ENCODE assay signal across 9 mouse cellular contexts in the genomic region with DNA sequence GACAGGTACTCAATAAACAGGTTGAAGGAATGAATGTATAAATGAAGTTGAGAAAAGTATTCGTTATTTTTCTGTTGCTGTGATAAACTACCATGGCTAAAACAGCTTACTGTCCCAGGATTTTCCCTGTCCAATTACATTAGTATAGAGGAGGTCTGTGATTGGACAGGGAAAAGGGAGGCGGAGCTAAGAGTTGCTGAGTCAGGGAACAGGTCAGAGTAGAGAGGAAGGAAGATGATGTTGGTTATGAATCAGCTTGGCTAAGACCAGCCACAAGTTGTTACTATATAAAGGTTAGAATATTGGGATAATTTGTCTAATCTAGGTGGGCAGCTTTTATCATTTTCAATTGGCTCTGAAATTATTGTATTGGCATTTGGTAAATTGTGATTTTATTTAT. TPM values are rescaled to one million over a fixed set of nuclear protein-coding genes. Genes with fewer than 3 reads are reported as not detected.
DNase-seq lines count a peak whose midpoint lies in the region; ATAC-seq lines count a peak whose summit lies in the region.
"Had no signal": no experiment of that assay in that cellular context is flagged by ENCODE, and none has a peak within 500 bp of the region (broad histone marks: within the 10 kb centered on the region; RNA-seq: fewer than 3 reads in every experiment).

No protein-coding gene starts in this region.

- DNase-seq in forebrain, embryonic 14.5 days (ENCODE audit: low spot score), result peak; percentile 14
- no peak for DNase-seq in forebrain, embryonic 11.5 days (ENCODE audit: low spot score)
- DNase-seq in urinary bladder, postnatal 4 days (ENCODE audit: low spot score in 2 of 2), result peak; percentile 14 to 55
- DNase-seq in urinary bladder, adult 2 months (ENCODE audit: low spot score), result no peak
- DNase-seq in kidney, postnatal 4 days, result peak; percentile 39 to 56
- peak; percentile 35 for DNase-seq in thymus, postnatal 4 days
- no peak for DNase-seq in left cerebral cortex, postnatal 25 days (ENCODE audit: low spot score in 2 of 2)

- no peak for ATAC-seq in forebrain, embryonic 14.5 days
- ATAC-seq in forebrain, embryonic 11.5 days (replicated peaks; ENCODE audit: low FRiP score), result no peak
- no peak for ATAC-seq in inflammation-experienced regulatory T-cells, adult 6 months
- ATAC-seq: forebrain, embryonic 13.5 days had no signal

- no peak overlapping the region for H3K9ac ChIP-seq in forebrain, embryonic 14.5 days (ENCODE audit: low read length)
- H3K9ac ChIP-seq in forebrain, embryonic 11.5 days (ENCODE audit: low read length), result no peak overlapping the region
- H3K9ac ChIP-seq: forebrain, embryonic 13.5 days had no signal

- intact Hi-C loops in left cerebral cortex, postnatal 25 days (cut with DNase I), result no loop called here

- H3K27ac ChIP-seq in forebrain, embryonic 14.5 days (ENCODE audit: low read depth, low read length), result no peak overlapping the region
- no peak overlapping the region for H3K27ac ChIP-seq in forebrain, embryonic 11.5 days (ENCODE audit: low read depth, low read length)
- H3K27ac ChIP-seq: forebrain, embryonic 13.5 days had no signal

- no peak overlapping the region for H3K4me2 ChIP-seq in forebrain, embryonic 14.5 days (ENCODE audit: low read length)
- H3K4me2 ChIP-seq in forebrain, embryonic 11.5 days (ENCODE audit: low read depth, low read length, severe bottlenecking), result no peak overlapping the region
- H3K4me2 ChIP-seq: forebrain, embryonic 13.5 days had no signal

- peaks cover 15% of the 10 kb centered on the region for H3K36me3 ChIP-seq in forebrain, embryonic 14.5 days (ENCODE audit: control insufficient read depth, insufficient read depth, low read length)
- peaks cover 4% of the 10 kb centered on the region; the same call in 1 of the 2 replicates for H3K36me3 ChIP-seq in forebrain, embryonic 11.5 days (ENCODE audit: control insufficient read depth, insufficient read depth, low read length)

- no peaks in the 10 kb centered on the region for H3K27me3 ChIP-seq in forebrain, embryonic 14.5 days (replicated peaks; ENCODE audit: control insufficient read depth, insufficient read depth, low read length)
- no peaks in the 10 kb centered on the region for H3K27me3 ChIP-seq in forebrain, embryonic 11.5 days (ENCODE audit: control insufficient read depth, insufficient read depth, low read length)
- H3K27me3 ChIP-seq: forebrain, embryonic 13.5 days had no signal

- no peak overlapping the region for H3K4me3 ChIP-seq in forebrain, embryonic 14.5 days (ENCODE audit: low read depth, low read length)
- no peak overlapping the region for H3K4me3 ChIP-seq in forebrain, embryonic 11.5 days (ENCODE audit: low read depth, low read length)
- H3K4me3 ChIP-seq: forebrain, embryonic 13.5 days had no signal

- no peaks in the 10 kb centered on the region for H3K4me1 ChIP-seq in forebrain, embryonic 14.5 days (ENCODE audit: control insufficient read depth, insufficient read depth, low read length)
- no peaks in the 10 kb centered on the region for H3K4me1 ChIP-seq in forebrain, embryonic 11.5 days (replicated peaks; ENCODE audit: control insufficient read depth, insufficient read depth, low read length)

- H3K9me3 ChIP-seq in forebrain, embryonic 14.5 days (replicated peaks; ENCODE audit: control insufficient read depth, low read length), result no peaks in the 10 kb centered on the region
- no peaks in the 10 kb centered on the region for H3K9me3 ChIP-seq in forebrain, embryonic 11.5 days (ENCODE audit: control insufficient read depth, low read length)
- H3K9me3 ChIP-seq: forebrain, embryonic 13.5 days had no signal

- 64% methylated on average over 2 of the region's 2 CpGs for WGBS in forebrain, embryonic 14.5 days
- 68% methylated on average over 2 of the region's 2 CpGs for WGBS in forebrain, embryonic 11.5 days

RNA-seq across cellular contexts. Expression of a gene that starts 22.5 kb away (rescaled TPM):
- polyA plus RNA-seq in forebrain, embryonic 14.5 days (2014; fragmentation: Nextera tagmentation; extraction: Ambion mirVana), result 136 and 157 TPM in 2 replicates
- 252 and 255 TPM in 2 replicates for polyA plus RNA-seq in forebrain, embryonic 11.5 days (2014; fragmentation: Nextera tagmentation; extraction: Ambion mirVana)
- polyA plus RNA-seq in urinary bladder, adult 2 months (2012; rRNA removed), result 76.1 and 88.5 TPM in 2 replicates
- total RNA-seq in left cerebral cortex, postnatal 25 days (2021), result 10 to 100 TPM; 67.1 to 71.1 TPM
- polyA plus RNA-seq in inflammation-experienced regulatory T-cells, adult 6 months (2017; shearing (Covaris generic)), result 100 to 1,000 TPM; 141 to 180 (median 169) TPM

RNA-seq across cellular contexts. Expression of a gene that starts 39.9 kb away (rescaled TPM):
- 10.6 and 12.7 TPM in 2 replicates for polyA plus RNA-seq in forebrain, embryonic 14.5 days (2014; fragmentation: Nextera tagmentation; extraction: Ambion mirVana)
- 7.3 and 7.6 TPM in 2 replicates for polyA plus RNA-seq in forebrain, embryonic 11.5 days (2014; fragmentation: Nextera tagmentation; extraction: Ambion mirVana)
- 0.48 and 0.75 TPM in 2 replicates for polyA plus RNA-seq in urinary bladder, adult 2 months (2012; rRNA removed)
- 1 to 10 TPM; 4.9 to 5.0 TPM for total RNA-seq in left cerebral cortex, postnatal 25 days (2021)
- under 1 TPM in 2 of 3 experiments, not detected in 1; 0.11 to 0.34 TPM for polyA plus RNA-seq in inflammation-experienced regulatory T-cells, adult 6 months (2017; shearing (Covaris generic))

RNA-seq across cellular contexts. Expression of a gene that starts 44.7 kb away (rescaled TPM):
- 9.1 and 15.4 TPM in 2 replicates for polyA plus RNA-seq in forebrain, embryonic 14.5 days (2014; fragmentation: Nextera tagmentation; extraction: Ambion mirVana)
- 9.2 and 11.3 TPM in 2 replicates for polyA plus RNA-seq in forebrain, embryonic 11.5 days (2014; fragmentation: Nextera tagmentation; extraction: Ambion mirVana)
- polyA plus RNA-seq in urinary bladder, adult 2 months (2012; rRNA removed), result 6.6 and 8.2 TPM in 2 replicates
- total RNA-seq in left cerebral cortex, postnatal 25 days (2021), result 10 to 100 TPM; 19.3 to 19.6 TPM
- 10 to 100 TPM in 2 of 3 experiments, 1 to 10 TPM in 1; 7.2 to 16.0 (median 12.8) TPM for polyA plus RNA-seq in inflammation-experienced regulatory T-cells, adult 6 months (2017; shearing (Covaris generic))

Comparison
In these comparisons a context has a peak if more than half of its experiments do, and no peak if none do; other contexts are left out.
1. DNase-seq: peak in forebrain, embryonic 14.5 days (single experiment), urinary bladder, postnatal 4 days (2 of 2), kidney, postnatal 4 days (2 of 2) and thymus, postnatal 4 days (single experiment); none in forebrain, embryonic 11.5 days (single experiment), urinary bladder, adult 2 months (single experiment) and left cerebral cortex, postnatal 25 days (0 of 2).